Mouse (Mus musculus): ENCODE measurements around the gene Enah. TPM values are rescaled to one million over a fixed set of nuclear protein-coding genes. Genes with fewer than 3 reads are reported as not detected.

The Enah gene
- total and polyA plus RNA-seq, 3 experiments = 0.45 to 0.69 TPM; not detected in 1

DNA sequence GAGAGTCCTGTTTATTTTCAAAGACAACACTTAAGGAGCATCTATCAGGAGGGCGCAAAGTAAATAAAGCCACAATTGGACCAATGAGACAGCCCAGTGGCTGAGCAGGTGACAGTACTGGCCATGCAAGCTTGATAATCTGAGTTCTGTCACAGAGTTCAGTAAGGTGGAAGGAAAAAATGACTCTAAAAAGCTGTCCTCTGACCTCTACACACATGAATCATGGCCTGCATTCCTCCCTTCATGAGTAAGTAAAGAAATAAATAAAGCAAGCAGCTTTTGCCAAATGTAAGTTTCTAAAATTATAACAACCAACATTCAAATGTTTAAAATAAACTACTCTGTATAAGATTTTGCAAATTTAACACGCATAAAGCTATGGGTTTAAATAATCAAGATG lies 35.0 kb downstream of the Enah start:
- TF ChIP-seq MXI1 (IDR thresholded peaks at IDR 0.05; ENCODE audit: low read depth, low read length) (no peak), E2F4 (IDR thresholded peaks at IDR 0.05; ENCODE audit: borderline replicate concordance, low read depth, low read length) (no peak), POLR2AphosphoS2 (IDR thresholded peaks at IDR 0.05; ENCODE audit: low read length) (no peak), BHLHE40 (IDR thresholded peaks at IDR 0.05; ENCODE audit: borderline replicate concordance, low read depth, low read length) (no peak), KAT2A (conservative IDR thresholded peaks at IDR 0.05; ENCODE audit: low read depth, low read length) (no peak), MAX (IDR thresholded peaks at IDR 0.05; ENCODE audit: low read length) (no peak), MAZ (IDR thresholded peaks at IDR 0.05; ENCODE audit: low read depth, low read length) (no peak), ZNF384 (IDR thresholded peaks at IDR 0.05; ENCODE audit: low read depth, low read length) (no peak)
- H3K27ac ChIP-seq (ENCODE audit: control insufficient read depth, low read depth, low read length) = no peak overlapping the region
- H3K9ac ChIP-seq (ENCODE audit: control insufficient read depth, low read depth, low read length, poor library complexity, severe bottlenecking) = no peak overlapping the region
- H3K36me3 ChIP-seq (ENCODE audit: control insufficient read depth in 1 of 2, insufficient read depth in 2 of 2, low read length in 2 of 2) = no peaks in the 10 kb centered on the region
- H3K9me3 ChIP-seq (replicated peaks; ENCODE audit: insufficient read depth, low read length) = no peaks in the 10 kb centered on the region
- no peaks in the 10 kb centered on the region for H3K4me1 ChIP-seq (ENCODE audit: control insufficient read depth in 1 of 2, insufficient read depth in 2 of 2, low read length in 2 of 2)
- DNase-seq (ENCODE audit: low read depth, low spot score) = no peak
- no peaks in the 10 kb centered on the region for H3K79me2 ChIP-seq (ENCODE audit: control insufficient read depth, insufficient read depth, low read length, poor library complexity)
- peaks cover 0 to 7% of the 10 kb centered on the region in 2 experiments; a peak in 1 of 4 replicates for H3K27me3 ChIP-seq (ENCODE audit: control insufficient read depth in 1 of 2, insufficient read depth in 2 of 2, low read length in 2 of 2)
- no peak overlapping the region for H3K4me3 ChIP-seq (ENCODE audit: control insufficient read depth in 1 of 2, insufficient read depth in 1 of 2, low read depth in 2 of 2, low read length in 2 of 2)

DNA sequence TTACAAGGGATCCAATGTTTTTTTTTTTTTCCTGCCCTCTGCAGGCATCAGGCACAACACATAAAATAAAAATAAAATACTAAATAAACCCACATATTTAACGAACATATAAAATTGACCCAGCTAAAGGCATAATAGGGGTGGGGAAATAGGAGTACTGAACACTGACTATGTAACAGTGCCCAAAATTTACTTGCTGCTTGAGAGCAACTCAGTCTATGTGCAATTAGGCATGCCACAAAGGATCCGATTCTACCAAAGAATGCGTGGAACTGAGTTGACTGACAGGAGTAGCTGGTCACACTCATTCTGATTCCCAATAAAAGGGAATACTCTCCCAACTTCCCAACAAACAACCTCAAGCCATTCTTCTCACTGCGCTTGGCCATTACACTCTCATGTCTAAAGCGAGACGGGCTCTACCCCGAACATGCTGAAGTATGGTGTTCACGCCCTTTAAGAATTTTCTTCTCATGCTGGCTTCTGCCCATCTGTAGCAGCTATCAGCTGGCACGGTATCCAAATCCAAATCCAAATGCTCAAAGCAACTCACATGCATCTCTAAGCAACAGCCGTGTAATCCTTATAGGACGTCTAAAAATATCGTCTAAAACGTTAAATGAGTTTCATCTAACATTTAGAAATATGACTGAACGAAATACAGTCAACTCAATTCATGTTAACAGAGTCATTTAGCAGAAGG lies 39.6 kb downstream of the Enah start:
- Histone ChIP-seq H3K4me3 (ENCODE audit: control insufficient read depth in 1 of 2, insufficient read depth in 1 of 2, low read depth in 2 of 2, low read length in 2 of 2) (no peak overlapping the region), H3K36me3 (ENCODE audit: control insufficient read depth in 1 of 2, insufficient read depth in 2 of 2, low read length in 2 of 2) (no peaks in the 10 kb centered on the region), H3K27ac (ENCODE audit: control insufficient read depth, low read depth, low read length) (no peak overlapping the region)

DNA sequence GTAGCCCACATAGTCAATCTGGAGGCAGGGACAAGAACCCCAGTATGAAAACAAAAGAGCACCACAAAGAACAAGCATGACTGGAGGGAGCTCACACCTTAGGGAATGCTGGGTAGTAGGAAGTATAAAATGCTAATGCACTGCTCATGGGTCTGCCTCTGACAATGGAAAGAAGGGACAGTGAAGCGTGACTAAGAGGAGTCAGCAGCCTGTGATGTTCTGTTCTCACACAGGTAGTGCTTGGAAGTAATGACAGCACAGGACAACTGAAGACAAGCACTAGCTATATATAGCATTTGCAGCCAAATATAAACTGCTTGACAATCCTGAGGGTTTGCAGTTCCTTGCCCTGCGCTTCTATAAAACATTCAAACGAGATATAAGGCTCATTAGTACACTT lies 44.3 kb downstream of the Enah start:
- Histone ChIP-seq H3K27me3 (ENCODE audit: control insufficient read depth in 1 of 2, insufficient read depth in 2 of 2, low read length in 2 of 2) (peaks cover 2 to 6% of the 10 kb centered on the region in 2 experiments; a peak in 2 of 4 replicates), H3K27ac (ENCODE audit: control insufficient read depth, low read depth, low read length) (no peak overlapping the region), H3K79me2 (ENCODE audit: control insufficient read depth, insufficient read depth, low read length, poor library complexity) (no peaks in the 10 kb centered on the region), H3K36me3 (ENCODE audit: control insufficient read depth in 1 of 2, insufficient read depth in 2 of 2, low read length in 2 of 2) (no peaks in the 10 kb centered on the region), H3K9me3 (replicated peaks; ENCODE audit: insufficient read depth, low read length) (no peaks in the 10 kb centered on the region), H3K9ac (ENCODE audit: control insufficient read depth, low read depth, low read length, poor library complexity, severe bottlenecking) (no peak overlapping the region), H3K4me3 (ENCODE audit: control insufficient read depth in 1 of 2, insufficient read depth in 1 of 2, low read depth in 2 of 2, low read length in 2 of 2) (no peak overlapping the region), H3K4me1 (ENCODE audit: control insufficient read depth in 1 of 2, insufficient read depth in 2 of 2, low read length in 2 of 2) (no peaks in the 10 kb centered on the region)
- TF ChIP-seq CTCF (IDR thresholded peaks at IDR 0.05 in 2 of 3, conservative IDR thresholded peaks at IDR 0.05 in 1 of 3; ENCODE audit: control insufficient read depth in 1 of 3, insufficient read depth in 1 of 3, low read depth in 2 of 3, low read length in 3 of 3, poor library complexity in 1 of 3, severe bottlenecking in 1 of 3) = no peak
- TF ChIP-seq GATA1 (IDR thresholded peaks at IDR 0.05; ENCODE audit: low read depth, low read length) = no peak
- DNase-seq (ENCODE audit: low read depth, low spot score) = no peak

More for the DNA sequence above, 39.6 kb downstream of the Enah start:
- no peak for DNase-seq (ENCODE audit: low read depth, low spot score)
- peaks cover 2 to 5% of the 10 kb centered on the region in 2 experiments; a peak in 2 of 4 replicates for H3K27me3 ChIP-seq (ENCODE audit: control insufficient read depth in 1 of 2, insufficient read depth in 2 of 2, low read length in 2 of 2)
- no peaks in the 10 kb centered on the region for H3K79me2 ChIP-seq (ENCODE audit: control insufficient read depth, insufficient read depth, low read length, poor library complexity)
- H3K4me1 ChIP-seq (ENCODE audit: control insufficient read depth in 1 of 2, insufficient read depth in 2 of 2, low read length in 2 of 2) = no peaks in the 10 kb centered on the region
- no peaks in the 10 kb centered on the region for H3K9me3 ChIP-seq (replicated peaks; ENCODE audit: insufficient read depth, low read length)
- no peak overlapping the region for H3K9ac ChIP-seq (ENCODE audit: control insufficient read depth, low read depth, low read length, poor library complexity, severe bottlenecking)
- TF ChIP-seq KAT2A (conservative IDR thresholded peaks at IDR 0.05; ENCODE audit: low read depth, low read length) = no peak
- TF ChIP-seq TAL1 (IDR thresholded peaks at IDR 0.05; ENCODE audit: low read length) = no peak
- TF ChIP-seq EP300 (IDR thresholded peaks at IDR 0.05; ENCODE audit: low read depth in 1 of 2, low read length in 2 of 2) = no peak
- TF ChIP-seq POLR2AphosphoS2 (IDR thresholded peaks at IDR 0.05; ENCODE audit: low read length) = no peak
- no peak for TF ChIP-seq SMC3 (IDR thresholded peaks at IDR 0.05; ENCODE audit: low read depth, low read length)
- TF ChIP-seq GATA1 (IDR thresholded peaks at IDR 0.05; ENCODE audit: low read depth, low read length) = no peak
- no peak for TF ChIP-seq USF1 (IDR thresholded peaks at IDR 0.05; ENCODE audit: low read depth, low read length)
- TF ChIP-seq MXI1 (IDR thresholded peaks at IDR 0.05; ENCODE audit: low read depth, low read length) = no peak

Data from MEL (cell line).